In genomic region chr11:121548996-121549842, GRCm38 (mm10) we compare ENCODE assay signal across 9 mouse cellular contexts. TPM values are rescaled to one million over a fixed set of nuclear protein-coding genes. Genes with fewer than 3 reads are reported as not detected.
DNase-seq lines count a peak whose midpoint lies in the region; ATAC-seq and TF ChIP-seq lines count a peak whose summit lies in the region.
"Had no signal": no experiment of that assay in that cellular context is flagged by ENCODE, and none has a peak within 500 bp of the region (broad histone marks: within the 10 kb centered on the region; RNA-seq: fewer than 3 reads in every experiment).

No protein-coding gene starts in this region.

- peak; percentile 20; the same call in 1 of the 2 replicates for ATAC-seq in hindbrain, postnatal 0 days
- ATAC-seq in limb, embryonic 15.5 days (ENCODE audit: insufficient number of reproducible peaks, low FRiP score, low TSS enrichment, low read depth), result no peak

- no peak for TF ChIP-seq POLR2A in small intestine, adult 2 months (IDR thresholded peaks at IDR 0.05; ENCODE audit: low read depth, low read length)

- H3K9me3 ChIP-seq in embryonic facial prominence, embryonic 10.5 days, result no peaks in the 10 kb centered on the region
- no peaks in the 10 kb centered on the region for H3K9me3 ChIP-seq in hindbrain, postnatal 0 days (ENCODE audit: low read length)
- H3K9me3 ChIP-seq in limb, embryonic 15.5 days, result no peaks in the 10 kb centered on the region

- 0 out of 2 replicates have a peak, but pooled peaks cover 6% of the 10 kb centered on the region for H3K36me3 ChIP-seq in embryonic facial prominence, embryonic 10.5 days (replicated peaks)
- no peaks in the 10 kb centered on the region for H3K36me3 ChIP-seq in hindbrain, postnatal 0 days (ENCODE audit: insufficient read depth, low read length)
- no peaks in the 10 kb centered on the region for H3K36me3 ChIP-seq in limb, embryonic 15.5 days
- no peaks in the 10 kb centered on the region for H3K36me3 ChIP-seq in small intestine, adult 2 months (ENCODE audit: control insufficient read depth, insufficient read depth, low read length)

- H3K4me1 ChIP-seq in embryonic facial prominence, embryonic 10.5 days, result peaks cover 31% of the 10 kb centered on the region
- peaks cover 21% of the 10 kb centered on the region; the same call in 1 of the 2 replicates for H3K4me1 ChIP-seq in hindbrain, postnatal 0 days (ENCODE audit: insufficient read depth, low read length)
- peaks cover 54% of the 10 kb centered on the region for H3K4me1 ChIP-seq in limb, embryonic 15.5 days
- peaks cover 55% of the 10 kb centered on the region for H3K4me1 ChIP-seq in small intestine, adult 2 months (ENCODE audit: control insufficient read depth, insufficient read depth, insufficient read length, low read length)

- TF ChIP-seq CTCF in hindbrain, postnatal 0 days (IDR thresholded peaks at IDR 0.05; ENCODE audit: low read depth), result no peak
- no peak for TF ChIP-seq CTCF in small intestine, adult 2 months (IDR thresholded peaks at IDR 0.05; ENCODE audit: extremely low read depth, insufficient read length, insufficient replicate concordance, low read depth, low read length)

- H3K27me3 ChIP-seq in embryonic facial prominence, embryonic 10.5 days (replicated peaks; ENCODE audit: low read depth, poor library complexity, severe bottlenecking), result no peaks in the 10 kb centered on the region
- H3K27me3 ChIP-seq in hindbrain, postnatal 0 days (ENCODE audit: insufficient read depth, low read length), result no peaks in the 10 kb centered on the region
- no peaks in the 10 kb centered on the region for H3K27me3 ChIP-seq in limb, embryonic 15.5 days
- H3K27me3 ChIP-seq in small intestine, adult 2 months (ENCODE audit: control insufficient read depth, insufficient read depth, low read length), result no peaks in the 10 kb centered on the region

- DNase-seq in layer of hippocampus, adult 11-12 months (ENCODE audit: low spot score), result peak; percentile 58
- no peak for DNase-seq in layer of hippocampus, postnatal 10 days (ENCODE audit: low spot score in 2 of 2)
- no peak for DNase-seq in embryonic facial prominence, embryonic 10.5 days (ENCODE audit: low spot score)
- peak; percentile 72 for DNase-seq in hindbrain, postnatal 0 days (ENCODE audit: low spot score)
- DNase-seq in B cell, adult 2 months, result no peak
- DNase-seq in ovary, adult 18-20 months (ENCODE audit: low spot score), result no peak

- H3K27ac ChIP-seq in embryonic facial prominence, embryonic 10.5 days (replicated peaks), result peak overlapping the region; percentile 15; the same call in 1 of the 2 replicates
- H3K27ac ChIP-seq in hindbrain, postnatal 0 days, result peak overlapping the region; percentile 34; the same call in 1 of the 2 replicates
- H3K27ac ChIP-seq in limb, embryonic 15.5 days, result peak overlapping the region; percentile 34
- H3K27ac ChIP-seq in small intestine, adult 2 months (ENCODE audit: insufficient read depth, low read depth, low read length), result peak overlapping the region; percentile 85
- H3K27ac ChIP-seq: left cerebral cortex, adult 2 months had no signal

- no peak overlapping the region for H3K9ac ChIP-seq in hindbrain, postnatal 0 days (replicated peaks; ENCODE audit: low read length)
- H3K9ac ChIP-seq in limb, embryonic 15.5 days, result no peak overlapping the region

- 79% methylated on average over 12 of the region's 12 CpGs for WGBS in embryonic facial prominence, embryonic 10.5 days
- 42% methylated on average over 12 of the region's 12 CpGs for WGBS in hindbrain, postnatal 0 days
- whole genome bisulfite sequencing in limb, embryonic 15.5 days, result 61% methylated on average over 12 of the region's 12 CpGs
- 37% methylated on average over 12 of the region's 12 CpGs for WGBS in small intestine, adult 2 months

- no peak overlapping the region for H3K4me3 ChIP-seq in embryonic facial prominence, embryonic 10.5 days
- no peak overlapping the region for H3K4me3 ChIP-seq in hindbrain, postnatal 0 days (ENCODE audit: low read length)
- no peak overlapping the region for H3K4me3 ChIP-seq in limb, embryonic 15.5 days
- H3K4me3 ChIP-seq in small intestine, adult 2 months (ENCODE audit: low read depth, low read length), result no peak overlapping the region
- H3K4me3 ChIP-seq: left cerebral cortex, adult 2 months had no signal

- H3K4me2 ChIP-seq in hindbrain, postnatal 0 days (ENCODE audit: low read depth, low read length), result no peak overlapping the region; the same call in 1 of the 2 replicates
- no peak overlapping the region for H3K4me2 ChIP-seq in limb, embryonic 15.5 days

RNA-seq across cellular contexts. Expression of gene Zfp750, which starts 30.1 kb away (rescaled TPM):
- not detected for total RNA-seq in layer of hippocampus, postnatal 10 days (2021)
- 0.73 and 0.91 TPM in 2 replicates for polyA plus RNA-seq in embryonic facial prominence, embryonic 10.5 days (2016; fragmentation: Nextera tagmentation; extraction: Ambion mirVana)
- 0.05 TPM in 1 of 2 replicates, not detected in the other for total RNA-seq in hindbrain, postnatal 0 days (2014; rRNA removed)
- polyA plus RNA-seq in hindbrain, postnatal 0 days (2015; fragmentation: Nextera tagmentation; extraction: Ambion mirVana), result 0.18 and 0.21 TPM in 2 replicates
- polyA plus RNA-seq in limb, embryonic 15.5 days (2015; fragmentation: Nextera tagmentation; extraction: Ambion mirVana), result 37.5 and 39.1 TPM in 2 replicates
- 0.67 TPM in 1 of 2 replicates, not detected in the other for polyA plus RNA-seq in small intestine, adult 2 months (2012; rRNA removed)

Comparison
In these comparisons a context has a peak if more than half of its experiments do, and no peak if none do; other contexts are left out.
1. DNase-seq: peak in layer of hippocampus, adult 11-12 months (single experiment) and hindbrain, postnatal 0 days (single experiment); none in layer of hippocampus, postnatal 10 days (0 of 2), embryonic facial prominence, embryonic 10.5 days (single experiment), B cell, adult 2 months (0 of 2) and ovary, adult 18-20 months (single experiment).
2. H3K27ac ChIP-seq: peak in every context shown above with its lines; median percentile 85 in small intestine, adult 2 months; 34 in hindbrain, postnatal 0 days; 34 in limb, embryonic 15.5 days; 15 in embryonic facial prominence, embryonic 10.5 days.
3. RNA of gene Zfp750, which starts 30.1 kb away (polyA plus RNA-seq): 37.5 to 39.1 TPM in limb, embryonic 15.5 days; 0.73 to 0.91 TPM in embryonic facial prominence, embryonic 10.5 days, 0.18 to 0.21 TPM in hindbrain, postnatal 0 days and 0.67 TPM in small intestine, adult 2 months; every median in the first group is over 10 times any median in the second.